Mouse (Mus musculus) ES-E14 (cell line): ENCODE measurements around the gene Avpi1.

Experiments
- HCFC1 ChIP-seq: IDR thresholded peaks from 2 replicates; pipeline ENCODE4 v1.6.1; 2012; ENCODE audit warnings: low read length, inconsistent platforms, borderline replicate concordance; ENCODE audit not compliant: insufficient read depth
- MAFK ChIP-seq: IDR thresholded peaks from 2 replicates; pipeline ENCODE4 v1.6.1; 2014; ENCODE audit warnings: mild to moderate bottlenecking, low read depth, low read length, inconsistent platforms; ENCODE audit not compliant: insufficient read depth
- ZNF384 ChIP-seq: IDR thresholded peaks from 2 replicates; pipeline ENCODE4 v1.6.1; 2012; ENCODE audit warnings: low read depth, low read length, inconsistent platforms

- TF ChIP-seq MAFK (no peak), ZNF384 (no peak), HCFC1 (no peak)
Observed at GRCm38 (mm10) chr19:42129509-42130293, 842 bp upstream of the Avpi1 start.
